Mouse (Mus musculus) testis, adult 2 months (tissue): ENCODE data around the gene Mark2.

Experiments used
- CTCF ChIP-seq: fragments of 200-500 bp; IDR thresholded peaks from 2 replicates; pipeline ENCODE4 v1.5.1; 2012; ENCODE audit warnings: low read depth, mild to moderate bottlenecking, inconsistent platforms, low read length, moderate library complexity; ENCODE audit not compliant: control insufficient read depth, insufficient read depth, insufficient replicate concordance
- POLR2A ChIP-seq: fragments of 200-500 bp; IDR thresholded peaks from 2 replicates; pipeline ENCODE4 v1.6.1; 2012; ENCODE audit warnings: low read depth, mild to moderate bottlenecking, inconsistent platforms, low read length, moderate library complexity; ENCODE audit not compliant: control insufficient read depth

DNA sequence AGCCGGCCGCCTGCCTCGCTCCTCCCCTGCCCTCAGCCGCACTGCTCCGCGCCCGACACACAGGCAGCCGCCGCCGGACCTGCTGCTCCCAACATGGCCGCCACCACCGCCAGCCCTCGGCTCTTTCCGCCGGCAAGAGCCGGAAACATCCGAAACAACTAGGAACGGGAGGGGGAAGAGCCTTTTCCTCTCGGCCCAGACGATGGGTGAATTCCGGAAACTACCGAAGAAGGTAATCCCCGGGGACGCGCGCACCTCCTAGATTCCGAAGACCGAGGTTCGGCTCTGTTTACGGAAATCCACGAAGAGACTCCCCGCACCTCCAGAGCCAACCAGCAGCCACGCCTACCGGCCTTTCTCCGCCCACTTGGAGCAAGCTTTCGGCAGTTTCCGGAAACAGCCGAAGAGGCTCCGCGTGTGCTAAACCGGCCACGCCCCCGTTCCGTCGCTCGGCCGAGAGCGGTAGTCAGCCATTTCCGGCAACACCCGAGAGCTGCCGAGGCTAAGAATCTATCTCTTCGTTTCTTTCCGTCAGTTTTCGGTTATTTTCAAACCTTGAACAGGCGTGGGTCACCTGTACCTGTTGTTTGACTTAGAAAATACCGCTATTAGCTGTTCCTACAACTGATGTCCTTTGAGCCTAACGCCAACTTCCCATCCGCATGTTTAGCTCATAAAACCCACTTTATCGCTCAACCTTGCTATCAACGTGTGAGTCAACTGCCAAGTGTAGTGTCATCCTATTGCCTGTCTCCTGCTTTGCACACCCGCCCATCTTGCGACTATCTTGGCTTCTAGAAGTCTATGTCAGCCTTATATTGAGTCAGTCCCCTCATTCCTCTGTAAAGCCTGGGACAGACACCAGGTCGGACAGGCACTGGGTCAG, at the start of gene Mark2:
- TF ChIP-seq POLR2A (peak; percentile 75), CTCF (no peak)
